Mouse (Mus musculus): ENCODE results near the gene Gm11985. TPM values are rescaled to one million over a fixed set of nuclear protein-coding genes. Genes with fewer than 3 reads are reported as not detected.

Gene Gm11985
- polyA plus RNA-seq (2017; shearing (Covaris generic)) = not detected

GRCm38 (mm10) chr11:7188469-7188868 is at the start of gene Gm11985:
Gene Gm11985, minus strand, starts transcription at chr11:7188569.

GRCm38 (mm10) chr11:7213501-7214341 is 25.4 kb upstream of the Gm11985 start, which contains the start of gene Igfbp3:
Gene Igfbp3, minus strand, starts transcription at chr11:7213923.

GRCm38 (mm10) chr11:7197491-7197941 is 9.1 kb upstream of the Gm11985 start, which contains the start of gene Igfbp1:
Gene Igfbp1, plus strand, starts transcription at chr11:7197782.

Other genes with a start within 250 kb of the Gm11985 start
- 0.28 TPM for gene Adcy1, start 125.1 kb downstream of the Gm11985 start, polyA plus RNA-seq (2017; shearing (Covaris generic))
- not detected for gene Igfbp1, start 9.2 kb upstream of the Gm11985 start, polyA plus RNA-seq (2017; shearing (Covaris generic))
- gene Igfbp3, start 25.4 kb upstream of the Gm11985 start, polyA plus RNA-seq (2017; shearing (Covaris generic)) = not detected